Mouse (Mus musculus) C2C12 (cell line): ENCODE results near the gene Cox8b. TPM values are rescaled to one million over a fixed set of nuclear protein-coding genes. Genes with fewer than 3 reads are reported as not detected.

Source experiments
- H3K27me3 ChIP-seq: one replicate; pipeline ENCODE4 v1.6.1; 2011; ENCODE audit not compliant: control insufficient read depth, insufficient read depth, insufficient read length
- H3K36me3 ChIP-seq: one replicate; pipeline ENCODE4 v1.6.1; 2011; ENCODE audit not compliant: control insufficient read depth, insufficient read depth
- H3K4me3 ChIP-seq: one replicate; pipeline ENCODE4 v1.5.1; 2011; ENCODE audit warnings: mild to moderate bottlenecking, control low read depth; ENCODE audit not compliant: poor library complexity, insufficient read depth, severe bottlenecking
- H3K79me2 ChIP-seq: one replicate; pipeline ENCODE4 v1.6.1; 2011; ENCODE audit not compliant: control insufficient read depth, insufficient read depth
- H3K79me3 ChIP-seq: one replicate; pipeline ENCODE4 v1.6.1; 2011; ENCODE audit warnings: low read depth, control low read depth
- H3ac ChIP-seq: one replicate; pipeline ENCODE3; 2011; ENCODE audit warnings: low read depth; ENCODE audit not compliant: control insufficient read depth, insufficient read length
- CEBPB ChIP-seq: IDR thresholded peaks from one replicate; pipeline ENCODE4 v1.6.1; 2011; ENCODE audit warnings: low read depth, mild to moderate bottlenecking, control low read depth, moderate library complexity
- CTCF ChIP-seq: IDR thresholded peaks from one replicate; pipeline ENCODE4 v1.5.1; 2011; ENCODE audit not compliant: control insufficient read depth, insufficient read depth, insufficient read length
- FOSL1 ChIP-seq: IDR thresholded peaks from one replicate; pipeline ENCODE4 v1.8.0; 2011; ENCODE audit warnings: mild to moderate bottlenecking, low read length; ENCODE audit not compliant: poor library complexity, insufficient read depth, severe bottlenecking
- MAX ChIP-seq: IDR thresholded peaks from one replicate; pipeline ENCODE4 v1.6.1; 2011; ENCODE audit warnings: mild to moderate bottlenecking, control low read depth
- MYOD1 ChIP-seq: IDR thresholded peaks from one replicate; pipeline ENCODE4 v1.6.1; 2011; ENCODE audit warnings: low read depth; ENCODE audit not compliant: control insufficient read depth, insufficient read length
- MYOG ChIP-seq: IDR thresholded peaks from one replicate; pipeline ENCODE4 v1.6.1; 2011; ENCODE audit not compliant: control insufficient read depth, insufficient read length; ENCODE audit errors: extremely low read depth
- USF1 ChIP-seq: IDR thresholded peaks from one replicate; pipeline ENCODE4 v1.6.1; 2011; ENCODE audit warnings: low read depth, mild to moderate bottlenecking, control low read depth, moderate library complexity
- polyA plus RNA-seq: library from polyadenylated mRNA; unstranded; fragments of >200 nt; fragmentation: generic; extraction: Trizol; gene quantifications from one replicate; pipeline ENCODE4 v1.2.1, GENCODE M21; 2012; ENCODE audit warnings: missing spikeins

Cox8b gene
- polyA plus RNA-seq, 1 experiment, result 0.81 TPM

- TF ChIP-seq FOSL1 (no peak), MYOG (no peak), USF1 (no peak), MAX (no peak), MYOD1 (no peak), CTCF (no peak), CEBPB (no peak)
- H3K36me3 ChIP-seq, result peaks cover 6% of the 10 kb centered on the region
- no peaks in the 10 kb centered on the region for H3K79me2 ChIP-seq
- H3K4me3 ChIP-seq, result no peak overlapping the region
- no peak overlapping the region for H3ac ChIP-seq
- no peaks in the 10 kb centered on the region for H3K27me3 ChIP-seq
- H3K79me3 ChIP-seq, result no peaks in the 10 kb centered on the region
These were observed 26.0 kb downstream of the Cox8b start for GRCm38 (mm10) chr7:140874224-140874623.

- no peak overlapping the region for H3K4me3 ChIP-seq
- H3ac ChIP-seq, result no peak overlapping the region
- peaks cover 39% of the 10 kb centered on the region for H3K36me3 ChIP-seq
- peaks cover 15% of the 10 kb centered on the region for H3K79me2 ChIP-seq
- TF ChIP-seq MAX (no peak), FOSL1 (no peak)
- H3K27me3 ChIP-seq, result no peaks in the 10 kb centered on the region
- peaks cover 3% of the 10 kb centered on the region for H3K79me3 ChIP-seq
These were observed 35.5 kb downstream of the Cox8b start for GRCm38 (mm10) chr7:140864761-140865160.

- H3K4me3 ChIP-seq, result no peak overlapping the region
- H3K79me2 ChIP-seq, result peaks cover 43% of the 10 kb centered on the region
- no peaks in the 10 kb centered on the region for H3K27me3 ChIP-seq
- H3K79me3 ChIP-seq, result peaks cover 22% of the 10 kb centered on the region
- H3K36me3 ChIP-seq, result peaks cover 43% of the 10 kb centered on the region
- H3ac ChIP-seq, result no peak overlapping the region
- TF ChIP-seq CTCF (no peak), MYOG (no peak), CEBPB (no peak), MYOD1 (no peak), MAX (no peak), USF1 (no peak), FOSL1 (no peak)
These were observed 39.5 kb downstream of the Cox8b start for GRCm38 (mm10) chr7:140860728-140861127.

GRCm38 (mm10) chr7:140859997-140860396, 40.2 kb downstream of the Cox8b start:
- Histone ChIP-seq H3ac (no peak overlapping the region), H3K27me3 (no peaks in the 10 kb centered on the region), H3K36me3 (peaks cover 43% of the 10 kb centered on the region), H3K79me3 (peaks cover 30% of the 10 kb centered on the region), H3K4me3 (no peak overlapping the region), H3K79me2 (peaks cover 50% of the 10 kb centered on the region)
- TF ChIP-seq MYOD1 (peak; percentile 90), CTCF (no peak)

- H3K36me3 ChIP-seq, result peaks cover 47% of the 10 kb centered on the region
- TF ChIP-seq CTCF (no peak), USF1 (no peak), CEBPB (no peak), MYOG (no peak), FOSL1 (no peak), MYOD1 (no peak), MAX (no peak)
- H3K79me2 ChIP-seq, result peaks cover 63% of the 10 kb centered on the region
- no peak overlapping the region for H3K4me3 ChIP-seq
- peaks cover 38% of the 10 kb centered on the region for H3K79me3 ChIP-seq
- no peak overlapping the region for H3ac ChIP-seq
- no peaks in the 10 kb centered on the region for H3K27me3 ChIP-seq
These were observed 41.5 kb downstream of the Cox8b start for GRCm38 (mm10) chr7:140858746-140859145.

GRCm38 (mm10) chr7:140857550-140858505, 42.4 kb downstream of the Cox8b start, which contains the start of gene Bet1l:
Gene Bet1l, minus strand, starts transcription at chr7:140857577.
- peaks cover 47% of the 10 kb centered on the region for H3K36me3 ChIP-seq
- H3ac ChIP-seq, result peak within 1 kb of the TSS; percentile 98
- no peak for TF ChIP-seq MAX
- TF ChIP-seq FOSL1, result no peak
- peak within 1 kb of the TSS; percentile 71 for H3K4me3 ChIP-seq
- H3K79me2 ChIP-seq, result peaks cover 65% of the 10 kb centered on the region
- peaks cover 39% of the 10 kb centered on the region for H3K79me3 ChIP-seq
- H3K27me3 ChIP-seq, result no peaks in the 10 kb centered on the region
